Mouse (Mus musculus) neural tube, embryonic 13.5 days (tissue): ENCODE measurements around the gene Ldlrad1. TPM values are rescaled to one million over a fixed set of nuclear protein-coding genes. Genes with fewer than 3 reads are reported as not detected.

Experiments used
- ATAC-seq: fragments of 200-750 bp; cut with Nextera tagmentation; 2 replicates; pipeline ENCODE4 v1.8.0; 2017; ENCODE audit warnings: low read depth, mild to moderate bottlenecking, moderate TSS enrichment, moderate library complexity
- H3K27ac ChIP-seq: fragments of 300-500 bp; sonication (generic); replicated peaks from 2 replicates; pipeline ENCODE4 v1.5.1; 2015; ENCODE audit warnings: moderate library complexity, mild to moderate bottlenecking, inconsistent platforms
- H3K27me3 ChIP-seq: fragments of 300-500 bp; sonication (generic); 2 replicates; pipeline ENCODE4 v1.6.1; 2015; ENCODE audit warnings: mild to moderate bottlenecking, inconsistent platforms
- H3K36me3 ChIP-seq: fragments of 300-500 bp; sonication (generic); 2 replicates; pipeline ENCODE4 v1.6.1; 2015; ENCODE audit warnings: mild to moderate bottlenecking, inconsistent platforms
- H3K4me1 ChIP-seq: fragments of 300-500 bp; sonication (generic); replicated peaks from 2 replicates; pipeline ENCODE4 v1.6.1; 2015; ENCODE audit warnings: inconsistent platforms
- H3K4me2 ChIP-seq: fragments of 300-500 bp; sonication (generic); 2 replicates; pipeline ENCODE4 v1.6.1; 2015; ENCODE audit warnings: inconsistent platforms, mild to moderate bottlenecking, moderate library complexity
- H3K4me3 ChIP-seq: fragments of 300-500 bp; sonication (generic); 2 replicates; pipeline ENCODE4 v1.5.1; 2015; ENCODE audit warnings: mild to moderate bottlenecking, inconsistent platforms
- H3K9ac ChIP-seq: fragments of 300-500 bp; sonication (generic); 2 replicates; pipeline ENCODE4 v1.6.1; 2015; ENCODE audit warnings: moderate library complexity, mild to moderate bottlenecking, inconsistent platforms
- H3K9me3 ChIP-seq: fragments of 300-500 bp; sonication (generic); 2 replicates; pipeline ENCODE4 v1.6.1; 2016; ENCODE audit warnings: inconsistent platforms
- WGBS: fragments of 180-500 bp; shearing (Covaris S2); methylation state at CpG from one replicate; pipeline ENCODE4 v1.1.7; 2015; 5-methylcytosine and 5-hydroxymethylcytosine counted together
- polyA plus RNA-seq: library from polyadenylated mRNA; unstranded; fragments of >200 nt; fragmentation: Nextera tagmentation; extraction: Ambion mirVana; gene quantifications from 2 replicates; pipeline ENCODE4 v1.2.1, GENCODE M21; 2015

Gene Ldlrad1
- polyA plus RNA-seq, 1 experiment from 2014 or later: not detected

DNA sequence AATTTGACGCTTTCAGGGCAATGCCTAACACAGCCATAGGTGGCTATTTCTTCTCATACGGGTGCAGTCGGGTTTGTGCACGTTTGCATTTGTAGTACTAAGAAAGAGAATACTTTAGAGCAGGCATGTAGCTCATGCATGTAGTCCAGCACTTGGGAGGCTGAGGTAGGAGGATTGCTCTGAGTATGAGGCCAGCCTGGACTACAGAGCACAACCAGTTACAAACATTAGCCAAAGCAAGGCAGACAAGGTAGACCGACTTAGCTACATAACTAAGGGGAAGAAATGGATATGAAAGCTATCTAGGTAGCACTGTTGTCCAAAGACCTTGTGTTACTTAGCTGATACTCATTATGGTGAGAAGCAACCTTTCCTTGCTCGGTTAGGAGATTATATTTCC lies 27.1 kb upstream of the Ldlrad1 start:
- ATAC-seq: no peak
- Histone ChIP-seq H3K4me1 (peaks cover 49% of the 10 kb centered on the region), H3K9me3 (no peaks in the 10 kb centered on the region), H3K4me3 (no peak overlapping the region), H3K27me3 (no peaks in the 10 kb centered on the region), H3K9ac (no peak overlapping the region), H3K36me3 (peaks cover 9% of the 10 kb centered on the region), H3K27ac (no peak overlapping the region), H3K4me2 (0 out of 2 replicates have a peak overlapping the region, but pooled peaks have one; percentile 7)
- 88% methylated on average over 6 of the region's 6 CpGs for WGBS

DNA sequence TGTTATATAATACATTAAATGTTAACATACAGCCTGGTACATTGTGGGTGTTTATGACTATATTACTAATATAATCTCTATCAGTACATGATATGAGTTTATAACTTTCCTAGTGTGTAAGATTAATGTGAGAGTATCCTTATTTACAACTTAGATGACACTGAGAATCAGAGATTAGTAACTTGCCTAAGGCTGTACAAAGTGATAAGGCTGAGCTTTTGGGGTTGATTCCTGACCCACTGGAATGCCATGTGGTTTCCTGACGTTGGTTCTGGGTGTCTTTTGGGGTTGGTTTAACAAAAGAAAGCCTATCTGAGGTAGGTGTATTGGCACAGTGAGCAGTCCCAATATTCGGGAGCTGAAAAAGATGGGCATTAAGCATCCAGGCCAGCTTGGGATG lies 26.2 kb upstream of the Ldlrad1 start:
- Histone ChIP-seq H3K4me1 (peaks cover 39% of the 10 kb centered on the region), H3K27me3 (no peaks in the 10 kb centered on the region), H3K9ac (no peak overlapping the region), H3K9me3 (no peaks in the 10 kb centered on the region), H3K4me3 (no peak overlapping the region), H3K4me2 (no peak overlapping the region), H3K36me3 (peaks cover 18% of the 10 kb centered on the region), H3K27ac (no peak overlapping the region)
- WGBS: 74% methylated on average over 2 of the region's 2 CpGs
- ATAC-seq: no peak

DNA sequence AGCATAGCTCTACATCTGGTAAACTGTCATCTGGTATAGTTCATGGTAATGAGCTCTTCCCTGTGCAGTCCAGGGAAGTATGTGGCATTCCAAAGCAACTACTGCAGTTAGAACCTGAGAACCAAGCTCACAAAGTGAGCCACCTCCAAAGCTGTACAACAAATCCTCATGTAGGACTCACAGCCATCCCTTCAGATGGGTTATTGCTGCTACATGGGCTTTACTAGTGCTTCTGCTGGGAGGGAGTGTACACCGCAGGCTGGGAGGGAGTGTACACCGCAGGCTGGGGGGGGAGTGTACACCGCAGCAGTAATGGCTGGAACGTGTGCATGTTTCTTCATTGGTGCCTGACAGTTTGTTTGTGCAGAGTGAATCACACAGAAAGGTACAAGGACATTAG lies 25.8 kb upstream of the Ldlrad1 start:
- Histone ChIP-seq H3K4me1 (peaks cover 38% of the 10 kb centered on the region), H3K4me2 (no peak overlapping the region), H3K36me3 (peaks cover 22% of the 10 kb centered on the region), H3K9me3 (no peaks in the 10 kb centered on the region), H3K27ac (no peak overlapping the region), H3K9ac (no peak overlapping the region; the same call in 1 of the 2 replicates), H3K27me3 (no peaks in the 10 kb centered on the region), H3K4me3 (no peak overlapping the region)
- ATAC-seq: no peak
- WGBS: 91% methylated on average over 4 of the region's 4 CpGs

DNA sequence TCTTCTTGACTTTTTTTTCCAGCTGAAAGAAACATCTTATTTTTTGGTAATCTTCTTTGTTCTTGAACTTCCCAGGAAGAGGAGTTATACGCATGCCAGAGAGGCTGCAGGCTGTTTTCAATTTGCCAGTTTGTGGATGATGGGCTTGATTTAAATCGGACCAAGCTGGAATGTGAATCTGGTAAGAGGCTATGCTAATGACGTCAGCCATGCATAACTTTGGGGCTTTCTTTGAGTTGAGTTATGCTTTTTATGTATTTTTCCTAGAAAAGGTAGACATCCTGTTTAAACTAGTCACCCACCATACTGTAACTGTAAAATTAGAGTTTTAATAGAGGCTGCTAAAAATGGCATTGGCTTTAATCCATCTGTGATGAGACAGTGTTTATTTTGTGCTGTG lies 23.3 kb upstream of the Ldlrad1 start:
- H3K4me1 ChIP-seq: peaks cover 26% of the 10 kb centered on the region
- ATAC-seq: no peak
- H3K4me2 ChIP-seq: no peak overlapping the region

DNA sequence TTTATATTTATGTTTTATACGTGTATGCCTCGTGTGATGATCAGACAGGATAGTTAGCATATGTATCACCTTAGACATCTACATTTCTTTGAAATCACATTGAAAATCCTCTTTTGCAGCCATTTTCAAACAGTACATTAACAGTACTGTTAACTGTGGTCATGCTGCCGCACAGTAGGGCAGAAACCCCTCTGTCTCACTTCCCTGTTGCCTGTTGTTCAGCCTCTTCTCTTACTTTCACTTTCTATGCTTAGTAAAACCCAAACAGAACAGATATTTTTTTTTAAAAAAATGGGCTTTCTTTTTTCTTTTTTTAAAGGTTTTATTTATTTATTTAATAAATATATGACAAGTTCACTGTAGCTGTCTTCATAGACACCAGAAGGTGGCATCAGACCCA lies 15.1 kb upstream of the Ldlrad1 start:
- no peak overlapping the region for H3K9ac ChIP-seq
- no peak overlapping the region for H3K4me2 ChIP-seq
- H3K9me3 ChIP-seq: no peaks in the 10 kb centered on the region
- H3K4me1 ChIP-seq: no peaks in the 10 kb centered on the region
- peaks cover 87% of the 10 kb centered on the region for H3K36me3 ChIP-seq
- WGBS: 97% methylated on average over 3 of the region's 3 CpGs
- no peak overlapping the region for H3K27ac ChIP-seq
- no peak for ATAC-seq
- no peak overlapping the region for H3K4me3 ChIP-seq
- H3K27me3 ChIP-seq: no peaks in the 10 kb centered on the region

More for the DNA sequence above, 23.3 kb upstream of the Ldlrad1 start:
- 75% methylated on average over 3 of the region's 3 CpGs for WGBS
- no peaks in the 10 kb centered on the region for H3K9me3 ChIP-seq
- H3K9ac ChIP-seq: no peak overlapping the region
- peaks cover 45% of the 10 kb centered on the region for H3K36me3 ChIP-seq
- no peak overlapping the region for H3K4me3 ChIP-seq
- no peak overlapping the region for H3K27ac ChIP-seq
- H3K27me3 ChIP-seq: no peaks in the 10 kb centered on the region

DNA sequence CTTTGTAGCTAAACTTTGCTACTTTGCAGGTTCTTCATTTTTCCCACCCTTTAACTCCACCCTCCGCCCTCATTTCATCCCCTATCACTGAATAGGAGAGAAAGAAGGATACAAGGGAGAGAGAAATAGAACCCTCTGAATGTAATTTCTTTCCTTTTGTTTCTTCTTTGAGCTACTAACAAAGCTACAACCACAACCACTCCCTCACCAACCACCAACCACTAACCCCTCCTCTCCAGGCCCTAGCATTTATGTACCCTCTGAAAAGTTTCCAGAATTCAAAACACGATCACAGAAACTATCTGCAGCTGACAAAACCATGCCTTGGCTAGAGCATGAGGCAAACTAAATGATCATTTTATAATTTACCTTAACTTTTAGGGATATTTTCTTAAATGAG lies 12.5 kb upstream of the Ldlrad1 start:
- 95% methylated on average over 2 of the region's 2 CpGs for WGBS
- Histone ChIP-seq H3K4me2 (no peak overlapping the region), H3K27me3 (no peaks in the 10 kb centered on the region), H3K4me1 (no peaks in the 10 kb centered on the region), H3K9ac (no peak overlapping the region), H3K36me3 (peaks cover 89% of the 10 kb centered on the region), H3K9me3 (no peaks in the 10 kb centered on the region), H3K4me3 (no peak overlapping the region), H3K27ac (no peak overlapping the region)
- ATAC-seq: no peak

DNA sequence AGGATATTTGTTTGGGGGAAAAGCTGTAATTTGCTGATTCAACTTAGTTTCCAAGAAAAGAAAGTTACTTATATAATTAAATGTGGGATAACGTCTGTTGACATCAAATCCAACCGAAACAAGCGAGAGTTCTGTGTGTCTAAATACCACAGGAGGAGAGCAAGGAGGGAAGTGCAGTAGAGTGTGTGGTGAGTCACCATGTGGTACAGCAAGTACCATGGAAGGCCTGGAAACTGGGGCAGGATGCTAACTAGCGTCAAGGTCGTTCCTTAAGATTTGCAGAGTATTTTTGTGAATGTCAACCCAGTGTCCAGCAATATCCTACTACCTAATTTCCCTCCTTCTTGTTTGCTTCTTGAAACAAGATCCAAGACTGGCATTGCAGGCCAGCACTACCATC lies 10.9 kb upstream of the Ldlrad1 start:
- ATAC-seq: no peak
- H3K4me1 ChIP-seq: no peaks in the 10 kb centered on the region
- H3K9me3 ChIP-seq: no peaks in the 10 kb centered on the region
- H3K27ac ChIP-seq: no peak overlapping the region
- H3K4me3 ChIP-seq: no peak overlapping the region
- no peaks in the 10 kb centered on the region for H3K27me3 ChIP-seq
- WGBS: 97% methylated on average over 5 of the region's 5 CpGs
- peaks cover 93% of the 10 kb centered on the region for H3K36me3 ChIP-seq
- no peak overlapping the region for H3K4me2 ChIP-seq
- H3K9ac ChIP-seq: no peak overlapping the region

DNA sequence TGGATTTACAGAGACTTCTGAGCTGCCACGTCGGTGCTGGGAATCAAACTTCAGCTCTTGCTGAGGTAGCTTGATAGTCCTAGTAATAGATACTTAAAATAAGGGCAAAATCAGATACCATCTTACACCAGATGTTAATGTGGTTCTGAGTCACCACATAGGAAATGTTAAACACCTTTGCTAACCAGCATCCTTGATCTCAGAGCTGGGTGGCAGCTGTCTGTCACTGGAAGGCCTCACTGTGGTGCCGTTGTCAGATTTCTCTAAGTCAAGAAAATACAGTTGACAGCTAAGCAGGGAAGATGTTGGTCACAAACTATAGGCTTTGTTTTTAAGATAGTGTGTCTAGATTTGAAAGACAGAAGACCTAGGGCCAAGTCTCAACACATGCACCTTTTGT lies 7.2 kb upstream of the Ldlrad1 start:
- 97% methylated on average over 3 of the region's 3 CpGs for WGBS
- no peak for ATAC-seq

DNA sequence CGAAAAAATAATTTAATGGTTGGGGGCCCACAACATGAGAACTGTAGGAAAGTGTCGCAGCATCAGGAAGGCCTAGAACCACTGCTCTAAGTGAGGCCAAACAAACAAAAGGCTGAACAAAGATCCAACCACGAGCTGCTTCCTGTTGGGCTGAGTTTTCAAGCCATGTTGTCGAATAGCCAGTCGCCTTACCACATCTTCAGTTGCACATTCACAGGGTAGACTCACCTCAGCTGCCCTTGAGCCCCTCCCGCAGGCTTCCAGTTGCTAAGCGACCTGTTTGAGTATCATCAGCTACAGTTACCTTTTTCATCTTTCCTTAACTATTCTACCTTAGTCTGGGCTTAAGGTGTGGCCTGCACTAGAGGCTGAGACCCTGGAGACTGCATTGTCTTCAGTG lies 6.0 kb upstream of the Ldlrad1 start:
- Histone ChIP-seq H3K27ac (no peak overlapping the region), H3K9ac (no peak overlapping the region), H3K4me3 (no peak overlapping the region), H3K4me2 (no peak overlapping the region), H3K36me3 (peaks cover 96% of the 10 kb centered on the region), H3K4me1 (no peaks in the 10 kb centered on the region), H3K9me3 (no peaks in the 10 kb centered on the region), H3K27me3 (no peaks in the 10 kb centered on the region)
- WGBS: 91% methylated on average over 7 of the region's 7 CpGs
- no peak for ATAC-seq

More for the DNA sequence above, 7.2 kb upstream of the Ldlrad1 start:
- H3K9me3 ChIP-seq: no peaks in the 10 kb centered on the region
- H3K4me3 ChIP-seq: no peak overlapping the region
- peaks cover 97% of the 10 kb centered on the region for H3K36me3 ChIP-seq
- no peaks in the 10 kb centered on the region for H3K27me3 ChIP-seq
- no peak overlapping the region for H3K27ac ChIP-seq
- H3K4me1 ChIP-seq: no peaks in the 10 kb centered on the region
- H3K4me2 ChIP-seq: no peak overlapping the region
- H3K9ac ChIP-seq: no peak overlapping the region

DNA sequence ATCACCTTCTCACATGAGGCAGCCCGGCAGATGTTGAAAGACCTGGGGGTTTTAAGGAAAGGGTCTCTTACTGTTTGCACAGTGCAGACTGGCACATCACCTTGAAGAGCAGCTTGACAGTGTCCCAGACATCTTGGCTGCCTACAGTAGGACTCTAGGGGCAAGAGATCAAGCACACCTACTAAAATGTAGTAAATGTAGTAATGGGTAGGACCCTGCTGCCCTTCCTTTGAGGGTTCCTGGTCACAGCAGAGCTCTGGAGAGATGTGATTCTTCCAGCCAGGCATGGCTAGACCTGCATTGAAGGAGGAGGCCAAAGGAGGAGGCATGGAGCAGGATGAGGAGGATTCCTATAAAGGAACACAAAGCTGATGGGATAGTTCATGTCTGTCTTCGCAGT lies 2.0 kb upstream of the Ldlrad1 start:
- H3K9me3 ChIP-seq: no peaks in the 10 kb centered on the region
- no peak overlapping the region for H3K9ac ChIP-seq
- no peak for ATAC-seq
- H3K4me3 ChIP-seq: no peak overlapping the region
- WGBS: 95% methylated on average over 2 of the region's 2 CpGs
- H3K4me1 ChIP-seq: no peaks in the 10 kb centered on the region
- H3K36me3 ChIP-seq: peaks cover 71% of the 10 kb centered on the region
- H3K27me3 ChIP-seq: no peaks in the 10 kb centered on the region
- H3K27ac ChIP-seq: no peak overlapping the region
- H3K4me2 ChIP-seq: no peak overlapping the region

DNA sequence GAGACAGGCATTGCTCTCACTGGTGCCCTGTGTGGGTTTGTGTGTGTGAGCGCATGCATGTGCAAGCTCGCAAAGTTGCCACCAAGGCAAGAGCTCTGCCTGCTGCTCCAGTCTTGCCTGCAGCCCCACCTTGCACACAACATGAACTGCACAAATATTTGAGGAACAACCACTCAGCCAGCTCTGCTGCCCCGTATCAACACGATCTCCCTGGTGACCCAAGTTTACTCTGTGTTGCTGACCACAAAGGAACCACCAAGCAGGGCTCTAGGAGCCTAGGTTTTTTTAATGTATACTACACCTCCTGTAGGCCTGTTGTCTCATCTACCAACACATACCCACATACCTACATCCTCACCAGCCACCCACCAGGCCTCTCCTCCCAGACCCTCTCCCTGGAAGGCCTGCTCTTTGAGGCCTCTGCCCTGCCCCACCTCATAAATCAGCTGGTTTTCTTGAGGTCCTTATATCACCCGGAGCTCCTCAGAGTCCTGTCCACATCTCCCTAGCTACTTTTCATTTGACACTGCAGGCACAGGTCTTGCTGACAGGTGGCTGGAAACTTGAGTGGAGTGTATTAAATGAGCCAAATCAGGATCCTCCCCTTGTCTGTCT lies 1.6 kb downstream of the Ldlrad1 start:
- Histone ChIP-seq H3K36me3 (peaks cover 35% of the 10 kb centered on the region), H3K4me2 (no peak overlapping the region), H3K27me3 (no peaks in the 10 kb centered on the region), H3K27ac (no peak overlapping the region), H3K9ac (no peak overlapping the region), H3K4me3 (no peak overlapping the region), H3K9me3 (no peaks in the 10 kb centered on the region), H3K4me1 (no peaks in the 10 kb centered on the region; the same call in 1 of the 2 replicates)
- no peak for ATAC-seq
- 80% methylated on average over 5 of the region's 5 CpGs for WGBS

DNA sequence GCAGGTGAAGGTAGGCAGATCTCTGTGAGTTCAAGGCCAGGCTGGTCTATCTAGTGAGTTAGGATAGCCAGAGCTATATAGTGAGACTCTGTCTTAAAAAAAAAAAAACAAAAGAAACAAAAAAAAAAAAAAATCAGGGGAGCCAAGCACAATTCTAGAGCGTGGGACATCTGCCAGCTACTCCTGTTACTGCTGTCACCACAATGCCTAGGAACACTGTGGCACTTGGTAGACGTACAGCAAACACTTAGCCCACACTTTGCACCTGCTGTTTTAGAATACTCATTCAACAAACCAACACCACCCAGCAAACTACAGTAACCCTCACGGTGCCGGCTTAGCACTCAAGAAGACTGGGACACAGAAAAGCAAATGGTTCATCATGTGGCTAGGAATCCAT lies 2.5 kb downstream of the Ldlrad1 start:
- no peaks in the 10 kb centered on the region; the same call in 1 of the 2 replicates for H3K4me1 ChIP-seq
- no peak overlapping the region for H3K27ac ChIP-seq
- no peak overlapping the region for H3K9ac ChIP-seq
- H3K27me3 ChIP-seq: no peaks in the 10 kb centered on the region
- 79% methylated on average over 4 of the region's 4 CpGs for WGBS
- ATAC-seq: no peak
- no peak overlapping the region for H3K4me2 ChIP-seq
- H3K36me3 ChIP-seq: peaks cover 27% of the 10 kb centered on the region
- no peak overlapping the region for H3K4me3 ChIP-seq
- H3K9me3 ChIP-seq: no peaks in the 10 kb centered on the region

DNA sequence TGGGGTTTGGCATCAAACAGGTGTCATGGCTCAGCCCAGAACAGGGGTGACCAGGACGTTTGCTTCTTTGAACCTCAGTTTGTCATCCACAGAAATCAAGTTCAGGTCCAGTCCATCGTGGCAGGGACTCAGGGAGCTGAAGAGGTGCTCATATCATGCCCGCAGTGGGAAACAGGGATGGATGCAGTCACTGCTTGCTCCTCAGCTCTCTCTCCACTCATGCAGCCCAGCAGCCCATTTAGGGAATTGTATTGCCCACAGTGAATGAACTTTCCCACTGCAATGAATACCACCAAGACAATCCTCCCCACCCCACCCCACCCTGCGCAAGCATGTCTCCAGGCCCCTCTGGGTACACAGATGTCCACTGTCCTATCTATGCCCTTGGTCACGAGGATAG lies 3.0 kb downstream of the Ldlrad1 start:
- no peak overlapping the region for H3K4me2 ChIP-seq
- H3K27me3 ChIP-seq: no peaks in the 10 kb centered on the region
- no peaks in the 10 kb centered on the region; the same call in 1 of the 2 replicates for H3K4me1 ChIP-seq
- 84% methylated on average over 5 of the region's 5 CpGs for WGBS
- no peak overlapping the region for H3K4me3 ChIP-seq
- no peak for ATAC-seq
- H3K36me3 ChIP-seq: peaks cover 22% of the 10 kb centered on the region
- H3K9me3 ChIP-seq: no peaks in the 10 kb centered on the region
- no peak overlapping the region for H3K27ac ChIP-seq
- H3K9ac ChIP-seq: no peak overlapping the region
